Mouse (Mus musculus): ENCODE data around the gene AI597479. TPM values are rescaled to one million over a fixed set of nuclear protein-coding genes. Genes with fewer than 3 reads are reported as not detected.

AI597479 gene
- total RNA-seq, 1 experiment from 2014 or later = 14.3 TPM

- no peak for ATAC-seq (ENCODE audit: extremely low read depth, insufficient number of reproducible peaks, low FRiP score, poor library complexity, severe bottlenecking)
These were observed 51.7 kb downstream of the AI597479 start for GRCm38 (mm10) chr1:43150225-43150624.

GRCm38 (mm10) chr1:43152626-43153025 is 54.1 kb downstream of the AI597479 start:
- ATAC-seq (ENCODE audit: extremely low read depth, insufficient number of reproducible peaks, low FRiP score, poor library complexity, severe bottlenecking) = no peak

- ATAC-seq (ENCODE audit: extremely low read depth, insufficient number of reproducible peaks, low FRiP score, poor library complexity, severe bottlenecking) = no peak
These were observed 55.0 kb downstream of the AI597479 start for GRCm38 (mm10) chr1:43153538-43153937.

GRCm38 (mm10) chr1:43154491-43154890 is 56.0 kb downstream of the AI597479 start:
- no peak for ATAC-seq (ENCODE audit: extremely low read depth, insufficient number of reproducible peaks, low FRiP score, poor library complexity, severe bottlenecking)

- no peak for ATAC-seq (ENCODE audit: extremely low read depth, insufficient number of reproducible peaks, low FRiP score, poor library complexity, severe bottlenecking)
These were observed 59.4 kb downstream of the AI597479 start for GRCm38 (mm10) chr1:43157907-43158306.

GRCm38 (mm10) chr1:43159429-43159828 is 60.9 kb downstream of the AI597479 start:
- ATAC-seq (ENCODE audit: extremely low read depth, insufficient number of reproducible peaks, low FRiP score, poor library complexity, severe bottlenecking) = no peak

GRCm38 (mm10) chr1:43162394-43162793 is 63.9 kb downstream of the AI597479 start:
- no peak for ATAC-seq (ENCODE audit: extremely low read depth, insufficient number of reproducible peaks, low FRiP score, poor library complexity, severe bottlenecking)

- no peak for ATAC-seq (ENCODE audit: extremely low read depth, insufficient number of reproducible peaks, low FRiP score, poor library complexity, severe bottlenecking)
These were observed 64.6 kb downstream of the AI597479 start for GRCm38 (mm10) chr1:43163084-43163466.

GRCm38 (mm10) chr1:43163467-43164418 is 65.2 kb downstream of the AI597479 start:
- ATAC-seq (ENCODE audit: extremely low read depth, insufficient number of reproducible peaks, low FRiP score, poor library complexity, severe bottlenecking) = 0 out of 2 replicates have a peak, but pooled peaks have one; percentile 33

- no peak for ATAC-seq (ENCODE audit: extremely low read depth, insufficient number of reproducible peaks, low FRiP score, poor library complexity, severe bottlenecking)
These were observed 66.1 kb downstream of the AI597479 start for GRCm38 (mm10) chr1:43164582-43164981.

Other genes with a start within 250 kb of the AI597479 start
- 56.2 and 63.6 TPM in 2 replicates for gene Mrps9, start 247.5 kb upstream of the AI597479 start, total RNA-seq (2017)
- gene Gpr45, start 145.8 kb upstream of the AI597479 start, total RNA-seq (2017) = not detected in 2 replicates
- gene Tgfbrap1, start 73 bp upstream of the AI597479 start, total RNA-seq (2017) = 18.5 and 19.8 TPM in 2 replicates
- 0.47 TPM in 1 of 2 replicates, not detected in the other for gene Fhl2, start 98.3 kb downstream of the AI597479 start, total RNA-seq (2017)